Mouse (Mus musculus) stomach, postnatal 0 days (tissue): ENCODE measurements around the gene Slc4a5.

Experiments
- CTCF ChIP-seq: IDR thresholded peaks from 2 replicates; pipeline ENCODE4 v1.5.1; 2016; ENCODE audit warnings: antibody characterized with exemption, low read depth, mild to moderate bottlenecking, moderate library complexity
- EP300 ChIP-seq: optimal IDR thresholded peaks from 2 replicates; pipeline ENCODE3; 2016; ENCODE audit warnings: antibody characterized with exemption

- no peak for TF ChIP-seq CTCF
- no peak for TF ChIP-seq EP300
Measured at GRCm38 (mm10) chr6:83341387-83341786, 121.8 kb downstream of the Slc4a5 start.
